Mouse (Mus musculus): ENCODE measurements around the gene Zmym1.
"Not testable (repeated sequence)": the region's sequence is repeated elsewhere in the genome, so short reads cannot be mapped to it uniquely, and the experiment has no call there.

The Zmym1 gene

DNA sequence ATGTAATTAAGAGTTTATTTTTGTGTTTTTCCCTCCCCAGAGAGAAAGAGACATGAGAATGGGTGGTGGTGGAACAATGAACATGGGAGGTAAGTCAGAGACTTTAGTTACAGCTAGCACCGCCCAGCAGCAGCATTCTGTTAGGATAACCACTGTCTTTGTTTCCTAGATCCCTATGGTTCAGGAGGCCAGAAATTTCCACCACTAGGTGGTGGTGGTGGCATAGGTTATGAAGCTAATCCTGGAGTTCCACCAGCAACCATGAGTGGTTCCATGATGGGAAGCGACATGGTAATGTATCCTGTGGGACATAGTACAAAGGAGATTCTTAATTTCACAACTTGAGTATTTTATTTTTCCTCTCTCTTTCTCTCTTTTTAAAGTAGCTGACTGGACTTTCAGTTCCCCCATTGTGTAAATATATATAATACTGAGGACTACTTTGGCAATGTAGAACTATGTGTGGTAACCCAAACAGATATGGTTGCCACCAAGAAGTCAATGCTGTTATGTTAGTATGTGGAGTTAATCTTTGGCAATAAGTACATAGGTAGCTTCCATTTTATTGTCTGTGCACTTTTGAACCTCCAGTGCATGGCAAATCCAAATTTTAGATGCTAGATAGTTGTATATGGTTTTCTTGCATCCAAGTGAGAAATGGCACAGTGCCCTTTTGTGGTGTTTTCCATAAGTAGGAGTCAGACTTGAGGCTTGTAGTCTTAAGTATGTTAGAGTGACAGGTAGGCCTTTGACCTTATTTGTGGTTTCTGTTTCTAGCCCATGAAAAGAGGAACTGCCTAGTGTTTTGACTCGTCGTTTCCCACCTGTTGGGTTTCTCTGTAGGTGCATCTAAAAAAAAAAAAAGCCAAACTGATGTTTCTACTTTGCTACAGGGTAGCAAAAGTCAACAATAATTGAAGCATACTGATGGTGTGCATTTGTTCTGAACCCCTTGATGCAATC lies 33.4 kb downstream of the Zmym1 start:
- peak in 1 of 2 experiments; percentile 34 for DNase-seq (ENCODE audit: low spot score in 2 of 2)

DNA sequence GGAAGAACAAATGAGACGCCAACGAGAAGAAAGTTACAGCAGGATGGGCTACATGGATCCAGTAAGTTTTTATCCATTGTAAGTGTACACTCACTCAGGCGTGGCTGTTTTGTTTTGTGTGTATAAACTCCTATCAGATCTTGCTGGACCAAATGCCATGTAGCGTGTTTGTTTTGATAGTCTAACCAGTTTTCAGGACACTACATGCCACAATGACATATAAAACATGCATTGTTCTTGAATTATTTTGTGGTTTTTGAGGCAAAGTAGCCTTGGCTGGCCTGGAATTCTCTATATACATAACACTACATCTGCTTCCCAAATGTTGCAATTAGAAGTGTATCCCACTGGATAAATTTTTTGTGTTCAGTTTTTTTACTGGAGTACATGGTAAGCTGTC lies 34.1 kb downstream of the Zmym1 start:
- no peak for DNase-seq (ENCODE audit: low spot score in 2 of 2)

DNA sequence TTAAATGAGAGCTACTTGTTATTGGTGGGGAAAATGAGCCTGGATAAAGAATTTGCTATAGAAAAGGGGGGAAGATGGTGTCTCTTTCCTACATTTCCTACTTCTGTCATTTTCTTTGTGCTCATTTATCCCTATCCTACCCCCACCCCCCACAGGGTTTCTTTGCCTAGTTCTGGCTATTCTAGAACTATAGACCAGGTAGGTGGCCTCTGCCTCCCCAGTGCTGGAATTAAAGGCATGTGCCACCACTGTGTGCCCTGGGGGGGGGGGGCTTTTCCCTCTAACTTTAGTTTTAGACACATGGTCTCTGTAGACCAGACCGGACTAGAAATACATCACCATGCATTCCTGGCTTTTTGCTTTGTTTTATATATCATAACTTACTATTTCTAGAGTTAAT lies 36.7 kb downstream of the Zmym1 start:
- no peak for DNase-seq (ENCODE audit: low spot score in 2 of 2)

DNA sequence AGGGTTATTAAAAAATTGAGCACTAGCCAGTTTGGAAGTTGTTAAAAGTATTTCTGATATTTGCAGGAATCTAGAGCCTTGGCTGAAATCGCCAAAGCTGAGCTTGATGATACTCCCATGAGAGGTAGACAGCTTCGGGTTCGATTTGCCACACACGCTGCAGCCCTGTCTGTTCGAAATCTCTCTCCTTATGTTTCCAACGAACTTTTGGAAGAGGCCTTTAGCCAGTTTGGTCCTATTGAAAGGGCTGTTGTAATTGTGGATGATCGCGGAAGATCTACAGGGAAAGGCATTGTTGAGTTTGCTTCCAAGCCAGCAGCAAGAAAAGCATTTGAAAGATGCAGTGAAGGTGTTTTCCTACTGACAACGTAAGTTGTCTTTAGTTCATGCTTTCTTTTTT lies 37.8 kb downstream of the Zmym1 start:
- DNase-seq (ENCODE audit: low spot score in 2 of 2) = peak in 1 of 2 experiments; percentile 10

DNA sequence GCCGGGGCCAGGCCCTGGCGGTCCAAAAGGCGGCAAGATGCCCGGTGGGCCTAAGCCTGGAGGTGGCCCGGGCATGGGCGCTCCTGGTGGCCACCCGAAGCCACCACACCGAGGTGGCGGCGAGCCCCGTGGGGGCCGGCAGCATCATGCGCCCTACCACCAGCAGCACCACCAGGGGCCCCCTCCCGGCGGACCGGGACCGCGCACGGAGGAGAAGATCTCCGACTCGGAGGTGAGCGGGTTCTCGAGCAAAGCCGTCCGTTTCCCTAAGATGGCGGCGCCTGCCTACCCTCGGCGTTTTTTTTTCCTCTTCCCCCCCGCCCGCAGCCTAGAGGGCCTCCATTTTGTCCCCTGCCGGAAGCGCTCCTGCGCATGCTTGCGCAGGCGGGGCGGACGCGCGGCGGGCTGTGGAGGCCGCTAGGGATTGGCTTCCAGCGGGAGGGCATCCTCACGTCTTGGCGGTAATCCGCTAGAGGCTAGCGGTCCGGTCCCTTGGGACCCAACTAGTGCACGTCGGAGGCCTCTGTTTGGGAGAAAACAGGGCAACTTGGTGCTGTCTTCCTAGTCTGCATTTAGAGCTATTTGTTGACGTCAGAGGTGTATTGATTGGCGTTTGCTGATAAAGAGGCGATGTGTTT lies 38.8 kb downstream of the Zmym1 start:
- peak; percentile 88 to 90 for DNase-seq (ENCODE audit: low spot score in 2 of 2)

DNA sequence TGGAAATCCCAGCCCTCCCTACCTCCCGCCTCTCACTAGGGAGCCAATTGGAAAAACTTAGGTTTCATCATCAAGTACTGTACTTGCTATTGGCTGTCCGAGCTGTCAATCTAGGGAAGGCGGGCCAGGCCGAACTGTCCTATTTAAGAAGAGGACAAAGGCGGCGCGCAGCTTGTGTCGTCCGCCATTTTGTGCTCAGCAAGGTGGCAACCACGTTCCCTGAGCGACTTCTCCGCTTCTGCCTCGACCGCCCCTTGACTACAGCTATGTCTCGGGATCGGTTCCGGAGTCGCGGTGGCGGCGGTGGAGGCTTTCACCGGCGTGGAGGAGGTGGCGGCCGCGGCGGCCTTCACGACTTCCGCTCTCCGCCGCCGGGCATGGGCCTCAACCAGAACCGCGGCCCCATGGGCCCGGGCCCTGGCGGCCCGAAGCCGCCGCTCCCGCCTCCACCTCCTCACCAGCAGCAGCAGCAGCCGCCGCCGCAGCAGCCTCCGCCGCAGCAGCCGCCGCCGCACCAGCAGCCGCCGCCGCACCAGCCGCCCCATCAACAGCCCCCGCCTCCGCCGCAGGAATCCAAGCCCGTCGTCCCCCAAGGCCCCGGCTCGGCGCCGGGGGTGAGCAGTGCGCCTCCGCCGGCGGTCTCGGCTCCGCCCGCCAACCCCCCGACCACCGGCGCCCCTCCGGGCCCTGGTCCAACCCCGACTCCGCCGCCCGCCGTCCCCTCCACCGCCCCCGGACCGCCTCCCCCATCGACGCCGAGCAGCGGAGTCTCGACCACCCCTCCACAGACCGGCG lies 39.6 kb downstream of the Zmym1 start, which contains the start of gene Sfpq:
Gene Sfpq (plus strand): TSS at position 174 of the 795 bp plus-strand sequence.
- DNase-seq (ENCODE audit: low spot score in 2 of 2) = peak; percentile 99 to 100

DNA sequence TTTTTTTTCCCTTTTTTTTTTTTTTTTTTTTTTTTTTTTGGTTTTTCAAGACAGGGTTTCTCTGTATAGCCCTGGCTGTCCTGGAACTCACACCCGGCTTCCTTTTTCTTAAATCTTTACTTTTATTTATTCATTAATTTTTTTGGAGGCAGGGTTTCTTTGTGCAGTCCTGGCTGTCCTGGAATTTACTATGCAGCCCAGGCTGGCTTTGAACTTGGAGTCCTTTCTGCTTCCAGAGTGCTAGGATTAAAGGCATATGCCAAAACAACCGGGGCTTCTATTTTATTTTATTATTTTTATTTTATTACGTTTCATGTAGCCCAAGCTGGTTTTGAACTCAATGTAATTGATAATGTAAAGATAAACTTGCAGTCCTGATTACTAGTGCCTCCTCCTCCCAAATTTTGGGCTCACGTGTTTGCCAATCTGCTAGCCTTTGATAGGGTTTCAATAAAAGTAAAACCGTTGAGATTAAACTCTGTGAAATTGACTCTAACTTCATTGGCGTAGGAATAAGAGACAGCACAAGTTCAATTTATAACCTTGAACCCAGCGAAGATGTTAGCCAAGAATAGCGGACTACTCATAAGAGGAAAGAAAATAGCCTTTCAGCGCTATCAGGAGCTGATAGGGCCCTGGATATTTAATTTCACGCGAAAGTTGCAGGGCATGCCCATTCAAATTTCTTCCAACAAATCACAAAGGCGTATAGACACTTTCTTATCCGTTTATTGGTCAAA lies 40.4 kb downstream of the Zmym1 start:
- DNase-seq (ENCODE audit: low spot score in 2 of 2) = no peak

DNA sequence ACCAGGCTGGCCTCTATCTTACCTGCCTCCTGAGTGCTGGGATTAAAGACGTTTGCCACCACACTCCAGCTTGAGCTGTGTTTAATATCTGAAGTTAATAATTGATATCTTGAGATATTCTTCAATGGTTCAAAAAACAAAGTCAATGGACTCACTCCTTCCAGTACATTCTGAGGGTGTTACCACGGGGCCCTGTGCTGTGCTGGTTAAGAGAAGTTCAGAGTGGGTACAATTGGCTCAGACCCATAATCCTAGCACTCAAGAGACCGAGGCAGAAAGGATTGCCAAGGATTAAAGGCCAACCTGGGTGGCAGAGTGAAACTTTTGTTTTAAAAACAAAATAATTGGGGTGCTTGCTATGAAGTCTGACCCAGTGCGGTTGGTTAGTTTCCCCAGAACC lies 44.6 kb downstream of the Zmym1 start:
- no peak for DNase-seq (ENCODE audit: low spot score in 2 of 2)

DNA sequence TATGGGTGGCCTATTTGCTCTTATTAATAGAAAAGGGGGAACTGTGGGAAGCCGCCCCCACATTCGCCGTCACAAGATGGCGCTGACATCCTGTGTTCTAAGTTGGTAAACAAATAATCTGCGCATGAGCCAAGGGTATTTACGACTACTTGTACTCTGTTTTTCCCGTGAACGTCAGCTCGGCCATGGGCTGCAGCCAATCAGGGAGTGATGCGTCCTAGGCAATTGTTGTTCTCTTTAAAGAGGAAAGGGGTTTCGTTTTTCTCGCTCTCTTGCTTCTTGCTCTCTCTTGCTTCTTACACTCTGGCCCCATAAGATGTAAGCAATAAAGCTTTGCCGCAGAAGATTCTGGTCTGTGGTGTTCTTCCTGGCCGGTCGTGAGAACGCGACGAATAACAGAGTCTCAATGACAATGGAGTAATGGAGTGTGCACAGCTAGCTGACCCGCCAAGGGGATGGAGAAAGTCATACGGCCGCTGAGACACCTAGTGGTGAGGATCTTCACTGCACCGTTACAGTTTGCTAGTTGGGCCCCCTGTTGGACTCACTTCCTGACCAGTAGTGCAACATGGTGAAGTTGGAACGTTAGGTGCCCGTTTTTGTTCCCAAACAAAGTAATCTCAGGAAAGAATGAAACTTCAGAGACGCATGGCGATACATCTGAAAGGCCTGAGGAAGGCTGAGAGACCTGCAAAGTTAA lies 45.5 kb downstream of the Zmym1 start:
- DNase-seq (ENCODE audit: low spot score in 2 of 2) = peak; percentile 79 to 87

DNA sequence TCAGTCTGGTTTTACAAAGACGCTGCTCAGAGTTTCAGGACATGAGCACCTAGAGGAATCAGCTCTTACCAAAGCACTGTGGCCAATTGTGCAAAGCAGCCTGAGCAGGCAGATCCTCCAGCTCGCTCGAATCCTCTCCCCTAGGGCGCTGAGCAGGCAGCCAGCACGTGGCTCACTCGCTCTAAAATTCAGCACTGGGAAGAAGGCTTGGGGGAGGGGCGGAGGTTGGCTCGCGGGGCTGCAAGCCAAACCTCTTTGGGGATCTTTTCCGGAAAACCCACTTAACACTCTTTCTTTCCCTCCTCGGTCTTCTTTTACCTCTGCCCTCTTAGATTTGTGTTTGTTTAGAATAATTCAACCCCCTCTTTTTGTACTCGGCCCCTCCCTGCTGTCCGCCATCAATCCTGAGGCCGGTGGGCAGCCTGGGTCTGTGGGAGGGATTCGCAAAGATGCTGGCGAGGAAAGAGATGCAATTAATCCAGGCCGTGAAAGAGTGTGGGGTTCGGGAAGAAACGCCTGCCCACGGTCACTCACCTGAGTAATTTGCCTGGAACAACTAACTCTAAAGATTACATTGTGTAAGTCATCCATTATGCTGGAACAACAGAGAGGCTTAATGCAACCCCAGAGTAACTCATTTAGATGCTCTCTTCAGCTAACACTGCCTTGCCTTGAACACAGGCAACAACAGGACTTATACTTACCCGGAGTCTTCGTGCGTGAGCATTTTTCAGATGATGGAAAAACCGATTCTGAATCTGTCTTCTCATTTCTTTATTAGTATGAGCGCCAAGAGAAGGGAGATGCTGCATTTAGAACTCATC lies 55.6 kb downstream of the Zmym1 start:
- no peak for DNase-seq (ENCODE audit: low spot score in 2 of 2)

DNA sequence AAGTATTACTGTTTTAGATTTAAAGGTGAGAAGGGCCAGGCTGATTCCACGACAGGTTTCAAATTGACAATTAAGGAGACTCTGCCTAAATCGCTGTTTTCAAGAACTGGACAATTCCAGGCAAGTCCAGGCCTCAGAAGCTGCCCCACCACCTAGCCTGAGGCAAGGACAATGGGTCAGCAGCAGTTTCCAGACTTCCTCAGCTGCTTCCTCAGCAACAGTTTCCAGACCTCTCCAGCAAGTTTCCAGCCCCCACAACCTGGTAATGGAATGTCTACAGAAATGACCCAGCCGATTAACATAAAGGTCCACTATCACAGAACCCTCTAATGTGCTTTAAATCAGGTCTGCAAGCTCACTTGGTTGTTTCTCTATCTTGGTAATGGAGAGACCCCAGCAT lies 56.6 kb downstream of the Zmym1 start:
- DNase-seq (ENCODE audit: low spot score in 2 of 2) = no peak

DNA sequence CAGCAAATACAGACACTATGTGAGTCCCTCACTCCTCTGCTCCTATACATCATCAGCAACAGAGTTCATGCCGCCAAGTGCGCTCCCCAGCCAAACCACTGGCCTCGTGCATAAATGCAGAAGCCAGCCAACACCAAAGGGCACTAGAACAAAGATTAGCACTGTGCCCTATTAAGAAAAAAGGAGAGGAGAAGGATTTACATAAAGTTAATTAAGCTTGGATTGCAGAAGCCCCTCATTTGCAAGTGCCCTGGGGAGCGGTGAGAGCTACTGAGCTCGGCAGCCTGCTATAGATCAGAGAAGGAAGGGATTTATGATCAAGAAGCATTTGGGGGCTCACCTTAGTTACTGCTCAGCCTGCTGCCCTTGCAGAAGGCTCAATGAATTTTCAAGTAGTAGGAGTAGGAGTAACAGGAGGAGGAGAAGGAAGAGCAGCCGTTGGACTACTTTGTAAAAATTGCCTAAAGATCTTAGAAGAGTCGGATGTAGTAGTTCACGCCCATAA lies 60.3 kb downstream of the Zmym1 start:
- no peak for DNase-seq (ENCODE audit: low spot score in 2 of 2)

DNA sequence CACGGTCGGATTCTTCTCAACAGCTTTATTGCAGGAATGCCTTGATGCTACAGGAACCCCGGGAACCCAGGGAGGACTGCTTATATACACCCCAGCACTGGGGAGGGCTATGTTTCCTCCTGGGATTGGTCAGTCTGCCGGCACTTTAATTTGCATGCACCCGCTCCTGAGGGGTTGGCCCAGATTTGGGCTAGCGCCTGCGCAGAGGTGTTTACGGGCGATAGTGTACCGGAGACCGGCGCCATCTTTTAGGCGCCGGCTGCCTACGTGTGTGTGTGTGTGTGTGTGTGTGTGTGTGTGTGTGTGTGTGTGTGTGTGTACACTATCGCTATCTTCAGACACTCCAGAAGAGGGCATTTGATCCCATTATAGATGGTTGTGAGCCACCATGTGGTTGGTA lies 61.6 kb downstream of the Zmym1 start:
- DNase-seq (ENCODE audit: low spot score in 2 of 2) = not testable (repeated sequence)
